Mouse (Mus musculus): Measurements from ENCODE around the gene Cdh4.

DNA sequence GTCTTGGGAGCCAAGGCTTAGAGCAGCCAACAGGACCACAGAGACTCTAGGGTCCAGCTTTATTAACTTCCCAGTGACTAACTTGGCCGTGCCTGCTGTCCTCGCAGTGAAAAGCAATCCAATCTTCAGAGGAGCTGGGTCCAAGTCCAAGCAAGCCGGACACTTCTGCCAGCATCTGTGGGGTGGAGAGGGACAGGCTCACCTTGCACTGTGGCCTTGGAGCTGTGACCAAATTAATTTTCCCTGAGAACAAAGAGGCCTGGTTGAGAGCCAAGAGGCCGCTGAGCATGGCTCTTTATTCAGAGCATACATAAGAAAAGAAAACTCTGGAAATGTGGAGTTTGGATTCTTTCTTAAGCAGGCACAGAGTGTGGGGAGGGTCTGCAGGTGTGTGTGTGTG, 152.8 kb downstream of the Cdh4 start:
- TF ChIP-seq POLR2A (IDR thresholded peaks at IDR 0.05; ENCODE audit: borderline replicate concordance, extremely low read depth, insufficient read depth, insufficient read length, poor library complexity, severe bottlenecking) = no peak
- TF ChIP-seq CTCF (IDR thresholded peaks at IDR 0.05; ENCODE audit: borderline replicate concordance, extremely low read depth, insufficient read depth, insufficient read length) = no peak

All from brain, embryonic 14.5 days (tissue).